Mouse (Mus musculus): ENCODE data around the gene Col26a1. TPM values are rescaled to one million over a fixed set of nuclear protein-coding genes. Genes with fewer than 3 reads are reported as not detected.

Gene Col26a1
- total RNA-seq, 2 experiments from 2014 or later: 17.5 to 22.3 TPM

DNA sequence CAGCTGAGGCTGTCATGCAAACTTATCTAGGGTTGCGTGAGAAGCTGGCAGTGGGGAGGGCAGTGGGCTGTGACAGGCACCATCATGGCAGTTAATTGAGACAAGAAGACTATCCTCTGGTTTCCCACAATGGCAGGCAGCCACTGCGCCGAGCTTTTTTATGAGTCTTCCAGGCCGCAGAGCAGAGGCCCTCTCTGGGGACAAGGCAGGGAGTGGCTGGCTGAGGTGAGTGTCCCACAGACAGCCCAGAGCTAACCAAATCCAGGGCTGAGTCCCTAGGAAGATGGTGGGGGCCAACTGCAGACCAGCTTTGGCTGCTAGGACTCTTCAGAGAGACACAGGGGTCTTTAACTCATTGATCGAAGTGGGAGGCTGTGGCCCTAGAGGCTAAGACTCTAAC, 186.5 kb downstream of the Col26a1 start:
- DNase-seq (ENCODE audit: low spot score in 2 of 2): no peak

- no peak for DNase-seq (ENCODE audit: low spot score in 2 of 2)
These were observed 188.0 kb downstream of the Col26a1 start for GRCm38 (mm10) chr5:136694976-136695375.

- no peak for DNase-seq (ENCODE audit: low spot score in 2 of 2)
These were observed 189.6 kb downstream of the Col26a1 start for GRCm38 (mm10) chr5:136693418-136693817.

DNA sequence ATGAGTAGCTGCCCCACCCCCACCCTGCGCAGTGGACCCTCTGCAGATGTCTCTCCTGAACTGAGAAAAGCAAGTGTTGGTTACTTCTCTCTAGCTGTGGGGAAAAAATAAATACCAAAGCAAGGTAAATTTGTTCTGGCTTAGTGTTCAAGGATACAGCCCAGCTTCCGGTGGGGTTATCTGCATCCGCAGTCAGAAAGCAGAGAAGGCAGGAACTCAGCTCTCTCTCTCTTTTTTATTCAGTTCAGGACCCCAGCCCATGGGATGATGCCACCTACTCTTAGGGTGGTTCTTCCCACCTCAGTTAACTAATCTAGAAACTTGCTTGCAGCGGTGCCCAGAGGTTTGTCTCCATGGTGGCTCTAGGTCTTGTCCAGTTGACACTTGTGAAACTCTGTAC, 190.2 kb downstream of the Col26a1 start, which contains the start of gene Myl10:
TSS of gene Myl10 (plus strand) at position 363 of the 400 bp plus-strand sequence.
- no peak for DNase-seq (ENCODE audit: low spot score in 2 of 2)

Other genes starting within 250 kb of the Col26a1 start
- under 1 TPM in 1 of 2 experiments, not detected in 1; 0.65 TPM for gene Myl10, start 190.1 kb downstream of the Col26a1 start, total RNA-seq (2021)
- gene Ift22, start 24.9 kb upstream of the Col26a1 start, total RNA-seq (2021): 10 to 100 TPM; 33.6 to 38.2 TPM
- 100 to 1,000 TPM; 211 to 213 TPM for gene Fis1, start 70.1 kb upstream of the Col26a1 start, total RNA-seq (2021)
- gene Cldn15, start 83.4 kb upstream of the Col26a1 start, total RNA-seq (2021): 10 to 100 TPM; 11.1 to 13.4 TPM
- 10 to 100 TPM; 60.4 to 64.7 TPM for gene Plod3, start 103.8 kb upstream of the Col26a1 start, total RNA-seq (2021)
- gene Znhit1, start 104.8 kb upstream of the Col26a1 start, total RNA-seq (2021): 10 to 100 TPM; 57.4 to 60.6 TPM
- 10 to 100 TPM; 15.3 to 17.2 TPM for gene Vgf, start 143.2 kb upstream of the Col26a1 start, total RNA-seq (2021)
- gene Ap1s1, start 162.9 kb upstream of the Col26a1 start, total RNA-seq (2021): 100 to 1,000 TPM; 121 to 124 TPM
- gene Serpine1, start 189.1 kb upstream of the Col26a1 start, total RNA-seq (2021): 1 to 10 TPM; 1.7 to 2.2 TPM
- 10 to 100 TPM; 36.2 to 46.0 TPM for gene Trim56, start 233.0 kb upstream of the Col26a1 start, total RNA-seq (2021)

All from adrenal gland, postnatal 4 days (tissue).